Mouse (Mus musculus) yolk sac, embryonic 10.5 days (tissue): ENCODE results near the gene Olfr1166.
"Not testable (repeated sequence)": the region's sequence is repeated elsewhere in the genome, so short reads cannot be mapped to it uniquely, and the experiment has no call there.

ENCODE experiments used
- DNase-seq: peaks from one replicate; pipeline ENCODE4 v3.0.0-alpha.2; 2017; ENCODE audit warnings: low spot score

Olfr1166 gene

GRCm38 (mm10) chr2:88128172-88128571, at the start of gene Olfr1166:
TSS of gene Olfr1166 (minus strand) at chr2:88128272.
- no peak for DNase-seq

GRCm38 (mm10) chr2:88155093-88155492, 27.0 kb upstream of the Olfr1166 start, which contains the start of gene Olfr1167:
TSS of gene Olfr1167 (minus strand) at chr2:88155193.
- not testable (repeated sequence) for DNase-seq

GRCm38 (mm10) chr2:88093866-88094265, 34.2 kb downstream of the Olfr1166 start, which contains the start of gene Olfr1164:
TSS of gene Olfr1164 (minus strand) at chr2:88093966.
- DNase-seq: no peak
